Mouse (Mus musculus): ENCODE measurements at regions not wholly inside any gene's neighbourhood (a gene's known extent, or its start where the extent isn't known, plus 50 kb on each side); places are given as distances from the start of the nearest gene placed in this dataset.

DNA sequence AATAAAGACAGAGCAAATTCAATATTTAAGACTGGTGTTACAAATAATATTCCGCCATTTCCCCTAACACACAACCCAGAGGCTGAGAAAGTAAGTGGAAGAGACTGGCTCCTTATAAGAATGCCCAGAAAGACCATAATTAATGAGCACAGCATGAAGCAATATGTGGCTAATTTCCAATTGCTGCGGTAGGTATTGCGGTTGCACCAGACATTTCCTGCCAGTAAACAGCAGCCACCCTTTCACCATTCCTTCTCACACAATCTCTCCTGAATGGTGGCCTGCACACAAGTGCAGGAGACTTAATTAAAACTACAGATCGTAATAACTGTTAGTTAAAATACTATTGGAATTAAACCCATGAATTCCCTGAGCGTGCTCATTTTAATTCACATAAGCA is 71.8 kb upstream of the Pabpc6 start:
- 0 out of 2 replicates have a peak, but pooled peaks have one; percentile 29 for ATAC-seq (replicated peaks; ENCODE audit: poor library complexity)

DNA sequence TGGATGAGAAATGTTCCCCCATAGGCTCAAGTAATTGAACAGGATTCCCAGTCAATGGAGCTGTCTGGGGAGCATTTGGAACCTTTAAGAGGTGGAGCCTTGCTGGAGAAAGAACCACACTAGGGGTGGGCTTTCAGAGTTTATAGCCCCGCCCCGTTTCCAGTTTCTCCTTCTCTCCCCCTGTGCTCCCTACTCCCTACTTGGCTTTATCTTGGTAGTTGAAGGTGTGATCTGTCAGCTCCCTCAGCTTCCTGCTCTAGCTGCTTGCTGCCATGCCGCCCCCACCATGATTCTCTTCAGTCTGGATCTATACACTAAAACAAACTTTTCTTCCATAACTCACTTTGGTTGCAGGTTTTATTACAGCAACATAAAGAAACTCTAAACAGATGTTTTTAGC is 59.5 kb upstream of the Pabpc6 start:
- no peak for ATAC-seq (replicated peaks; ENCODE audit: poor library complexity)

DNA sequence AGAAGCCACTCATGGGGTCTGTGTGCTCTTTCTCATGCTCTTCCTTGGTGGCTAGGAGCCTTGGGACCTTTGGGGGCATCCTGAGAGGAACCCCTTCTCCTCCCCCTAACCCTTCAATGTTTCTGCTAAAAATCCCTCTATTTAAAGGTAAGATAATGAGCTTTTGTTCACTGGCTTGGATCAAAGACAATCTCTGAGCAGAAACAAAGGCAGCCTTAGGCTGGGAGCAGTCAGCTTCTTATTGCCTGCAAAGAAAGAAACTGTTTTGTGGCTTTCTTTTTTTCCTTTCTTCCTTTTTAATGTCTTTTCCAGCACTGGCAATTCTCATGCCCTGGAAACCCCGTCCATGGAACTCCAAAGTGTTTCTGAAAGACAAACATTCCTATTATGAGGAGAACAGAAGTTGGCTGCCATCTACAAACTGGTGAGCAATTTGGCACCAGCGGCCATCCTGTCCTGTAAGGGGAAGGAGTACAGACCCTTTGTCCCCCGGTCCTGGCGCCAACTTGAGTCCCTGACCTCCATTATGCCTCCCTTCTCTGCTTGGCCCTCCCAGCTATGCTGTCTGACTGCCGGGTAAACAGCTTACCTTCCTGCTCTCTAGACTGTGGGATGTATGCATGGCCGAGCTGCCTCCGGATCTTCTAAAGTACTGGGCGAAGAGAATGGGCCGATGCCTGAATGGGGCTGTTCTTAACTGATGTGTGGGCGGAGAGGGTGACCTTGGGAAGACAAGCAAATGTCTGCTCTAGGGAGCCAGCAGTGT is 56.4 kb upstream of the Pabpc6 start:
- no peak for ATAC-seq (replicated peaks; ENCODE audit: poor library complexity)

DNA sequence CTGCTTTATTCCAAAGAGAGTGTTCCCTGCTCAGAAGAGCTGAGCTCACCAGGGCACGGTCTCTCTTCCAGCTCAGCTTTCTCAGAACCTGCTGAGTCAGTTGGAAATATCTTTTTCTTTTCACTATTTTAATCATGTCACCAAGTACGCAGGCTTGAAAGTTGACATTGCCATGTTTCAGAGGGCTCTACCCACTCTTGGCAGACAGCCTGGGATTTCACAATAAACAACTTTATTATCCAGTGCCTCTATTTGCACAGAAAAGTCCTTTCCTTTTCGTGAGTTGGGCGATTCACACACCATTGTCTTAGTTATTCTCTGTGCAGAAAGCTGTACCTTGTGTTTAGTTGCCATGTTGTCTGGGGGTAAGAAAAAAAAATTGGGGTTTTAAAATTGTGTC is 54.0 kb upstream of the Pabpc6 start:
- no peak for ATAC-seq (replicated peaks; ENCODE audit: poor library complexity)

DNA sequence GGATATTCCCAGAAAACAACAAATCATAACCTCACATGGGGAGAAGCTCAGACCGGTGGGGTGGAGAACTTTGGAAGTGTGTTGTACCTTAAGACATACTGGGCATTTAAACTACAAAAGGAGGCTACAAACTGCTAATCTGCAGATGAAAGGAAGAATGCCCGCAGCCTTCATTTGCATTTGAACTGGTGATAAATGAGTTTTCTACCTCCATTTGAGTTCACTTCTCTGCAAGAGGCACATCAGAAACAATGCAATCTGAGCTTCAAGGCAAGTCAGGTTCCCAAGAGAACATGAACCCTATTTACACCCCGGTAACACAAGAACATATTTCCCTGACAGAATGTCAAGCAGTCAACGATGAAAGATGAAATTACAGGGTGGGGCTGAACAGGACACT is 53.2 kb upstream of the Pabpc6 start:
- ATAC-seq (replicated peaks; ENCODE audit: poor library complexity): no peak

All from megakaryocyte progenitor cell, adult 5-6 weeks (primary cell).